Mouse (Mus musculus) left cerebral cortex, adult 2 months (tissue): ENCODE measurements around the gene Mau2. TPM values are rescaled to one million over a fixed set of nuclear protein-coding genes. Genes with fewer than 3 reads are reported as not detected.
A peak's percentile ranks its signal among the peaks of the same experiment; 100 is the strongest.
"Not testable (repeated sequence)": the region's sequence is repeated elsewhere in the genome, so short reads cannot be mapped to it uniquely, and the experiment has no call there.

Source experiments
- DNase-seq, 2 experiments: peaks; one replicate each; pipeline ENCODE4 v3.0.0; 2021 to 2022; ENCODE audit warnings: low spot score in 2 of 2, mixed read lengths in 1 of 2; ENCODE audit errors: extremely low spot score in 1 of 2
- H3K27ac ChIP-seq: fragments of 200-600 bp; 2 replicates; pipeline ENCODE4 v1.8.1; 2022
- H3K4me3 ChIP-seq: fragments of 200-600 bp; 2 replicates; pipeline ENCODE4 v1.8.1; 2022
- CTCF ChIP-seq: fragments of 200-600 bp; IDR thresholded peaks from 2 replicates; pipeline ENCODE4 v1.8.1; 2022; ENCODE audit warnings: antibody characterized with exemption, mild to moderate bottlenecking, moderate library complexity
- intact Hi-C: fragments of 180-260 bp; cut with DNase I; formaldehyde crosslinking; loops from one replicate; pipeline ENCODE4 v1.15.1; 2025
- total RNA-seq, 2 experiments: library from RNA; stranded (reverse); gene quantifications; 2 replicates each; pipeline ENCODE4 v1.2.3; 2021

The Mau2 gene
- total RNA-seq, 2 experiments from 2014 or later = 74.4 to 75.2 TPM

GRCm38 (mm10) chr8:70012763-70013162, 29.8 kb downstream of the Mau2 start:
- no peak overlapping the region for H3K27ac ChIP-seq
- intact Hi-C loops = no loop called here
- H3K4me3 ChIP-seq = no peak overlapping the region
- no peak for DNase-seq
- no peak; the same call in 1 of the 2 replicates for TF ChIP-seq CTCF

DNA sequence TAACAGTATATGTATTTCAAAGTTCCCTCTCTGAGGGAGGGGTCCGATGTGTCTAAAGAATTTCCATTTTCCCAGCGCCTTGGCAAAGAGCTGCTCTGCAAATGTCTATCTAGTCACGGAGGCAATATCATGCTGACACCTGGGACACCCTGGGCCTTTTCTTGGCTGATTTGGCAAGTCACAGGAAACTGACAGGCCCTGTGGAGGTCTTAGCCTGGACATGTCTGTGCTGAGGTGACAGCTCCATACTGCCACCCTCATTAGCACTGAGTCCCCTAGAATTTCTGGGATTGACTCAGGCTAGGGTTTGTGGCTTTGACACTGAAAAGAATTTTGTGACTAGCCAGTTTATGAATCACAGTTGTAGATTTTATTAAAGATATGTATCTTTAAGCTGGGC, 30.2 kb downstream of the Mau2 start:
- intact Hi-C loops = no loop called here
- DNase-seq = no peak
- Histone ChIP-seq H3K27ac (no peak overlapping the region), H3K4me3 (no peak overlapping the region)
- TF ChIP-seq CTCF = no peak

DNA sequence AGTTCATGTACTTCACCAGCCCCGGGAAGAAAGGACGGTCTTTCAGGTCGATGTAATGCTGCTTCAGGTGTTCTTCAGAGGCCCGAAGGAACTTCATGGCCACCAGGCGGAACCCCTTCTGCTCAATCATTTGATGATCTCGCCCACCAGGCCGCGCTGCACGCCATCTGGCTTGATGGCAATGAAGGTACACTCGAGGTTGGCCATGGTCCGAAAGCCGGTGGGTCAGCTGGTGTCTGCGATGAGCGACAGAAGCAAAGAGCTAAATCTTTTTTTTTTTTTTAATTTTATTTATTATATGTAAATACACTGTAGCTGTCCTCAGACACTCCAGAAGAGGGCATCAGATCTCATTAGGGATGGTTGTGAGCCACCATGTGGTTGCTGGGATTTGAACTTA, 31.7 kb downstream of the Mau2 start:
- intact Hi-C loops, DNase-seq, H3K4me3 ChIP-seq, H3K27ac ChIP-seq: not testable (repeated sequence)

- no peak for DNase-seq
- intact Hi-C loops = no loop called here
- Histone ChIP-seq H3K27ac (no peak overlapping the region), H3K4me3 (no peak overlapping the region)
- TF ChIP-seq CTCF = no peak
Measured at GRCm38 (mm10) chr8:70005178-70005577, 37.4 kb downstream of the Mau2 start.

DNA sequence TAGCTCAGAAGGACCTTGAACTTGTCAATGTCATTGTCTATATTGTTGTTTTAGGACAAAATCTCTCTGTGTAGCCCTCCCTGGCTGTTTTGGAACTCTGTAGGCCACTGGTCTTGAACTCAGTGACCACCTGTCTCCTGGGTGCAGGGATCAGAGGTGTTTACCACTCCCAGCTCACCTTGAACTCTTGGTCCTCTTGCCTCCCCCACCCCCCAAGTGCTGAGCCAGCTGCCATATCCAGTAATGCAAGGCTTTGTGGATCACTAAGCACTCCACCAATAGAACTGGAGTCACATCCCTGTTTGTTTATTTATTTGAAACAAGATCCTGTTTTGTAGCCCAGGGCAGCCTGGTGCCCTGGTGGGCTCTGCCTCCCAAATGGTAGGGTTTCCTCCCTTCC, 38.2 kb downstream of the Mau2 start:
- TF ChIP-seq CTCF = no peak
- no peak overlapping the region for H3K27ac ChIP-seq
- H3K4me3 ChIP-seq = no peak overlapping the region
- intact Hi-C loops = no loop called here
- DNase-seq = no peak

- DNase-seq = no peak
- H3K27ac ChIP-seq = no peak overlapping the region
- H3K4me3 ChIP-seq = no peak overlapping the region
- intact Hi-C loops = no loop called here
- TF ChIP-seq CTCF = no peak; the same call in 1 of the 2 replicates
Measured at GRCm38 (mm10) chr8:70003204-70003657, 39.3 kb downstream of the Mau2 start.

GRCm38 (mm10) chr8:70001892-70002191, 40.7 kb downstream of the Mau2 start:
- not testable (repeated sequence) for H3K27ac ChIP-seq, DNase-seq, H3K4me3 ChIP-seq
- intact Hi-C loops = loop anchor here (1.0 kb wide), 1 partner anchor 83 kb away; no protein-coding TSS in a partner anchor

DNA sequence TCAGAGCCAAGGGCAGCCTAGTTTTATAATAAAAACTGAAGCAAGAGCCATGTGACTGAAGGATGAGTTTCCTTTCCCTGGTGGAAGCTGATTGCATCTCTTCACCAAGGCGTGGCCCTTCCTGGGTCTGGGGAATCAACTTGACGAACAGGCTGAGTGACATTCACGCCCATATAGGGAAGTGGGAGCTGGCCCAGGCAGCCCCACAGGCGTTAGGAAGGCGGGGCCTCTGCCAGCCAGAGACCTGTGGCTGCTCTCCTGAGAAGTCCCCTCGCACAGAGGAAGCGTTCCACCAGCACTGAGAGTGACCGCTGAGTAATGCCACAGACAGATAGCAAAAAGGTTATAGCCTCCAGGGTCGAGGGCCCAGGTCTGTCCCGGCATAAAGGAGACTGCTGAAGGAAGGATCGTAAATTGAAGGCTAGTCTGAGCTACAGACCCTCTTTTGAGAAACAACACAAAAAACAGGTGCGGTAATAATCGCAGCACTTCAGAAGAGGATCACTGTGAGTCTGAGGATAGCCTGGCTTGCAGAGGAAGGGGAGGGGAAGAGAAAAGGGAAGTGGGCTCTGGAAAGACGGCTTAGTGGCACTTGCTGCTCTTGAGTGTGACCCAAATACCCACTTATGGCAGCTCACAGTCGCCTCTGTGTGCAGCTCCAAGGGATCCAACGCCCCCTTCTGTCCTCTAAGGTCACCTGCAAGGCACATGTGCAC, 41.2 kb downstream of the Mau2 start:
- TF ChIP-seq CTCF = peak; percentile 59
- no peak overlapping the region for H3K27ac ChIP-seq
- DNase-seq = no peak

GRCm38 (mm10) chr8:70000226-70000625, 42.3 kb downstream of the Mau2 start:
- DNase-seq = no peak
- no peak for TF ChIP-seq CTCF
- H3K4me3 ChIP-seq = no peak overlapping the region
- H3K27ac ChIP-seq = no peak overlapping the region
- intact Hi-C loops = no loop called here

More for the DNA sequence above, 41.2 kb downstream of the Mau2 start:
- no peak overlapping the region for H3K4me3 ChIP-seq
- intact Hi-C loops = loop anchor here (1.0 kb wide), 1 partner anchor 82 kb away; no protein-coding TSS in a partner anchor

- H3K27ac ChIP-seq = no peak overlapping the region
- DNase-seq = no peak
- intact Hi-C loops = loop anchor here (5.0 kb wide), 1 partner anchor 127 kb away; no protein-coding TSS in a partner anchor
Measured at GRCm38 (mm10) chr8:69999236-69999635, 43.3 kb downstream of the Mau2 start.

GRCm38 (mm10) chr8:69998706-69999105, 43.8 kb downstream of the Mau2 start:
- no peak overlapping the region for H3K4me3 ChIP-seq
- TF ChIP-seq CTCF = no peak
- intact Hi-C loops = loop anchor here (5.0 kb wide), 1 partner anchor 126 kb away; no protein-coding TSS in a partner anchor
- DNase-seq = no peak
- no peak overlapping the region for H3K27ac ChIP-seq

More at GRCm38 (mm10) chr8:69999236-69999635, 43.3 kb downstream of the Mau2 start:
- TF ChIP-seq CTCF = no peak
- no peak overlapping the region for H3K4me3 ChIP-seq

DNA sequence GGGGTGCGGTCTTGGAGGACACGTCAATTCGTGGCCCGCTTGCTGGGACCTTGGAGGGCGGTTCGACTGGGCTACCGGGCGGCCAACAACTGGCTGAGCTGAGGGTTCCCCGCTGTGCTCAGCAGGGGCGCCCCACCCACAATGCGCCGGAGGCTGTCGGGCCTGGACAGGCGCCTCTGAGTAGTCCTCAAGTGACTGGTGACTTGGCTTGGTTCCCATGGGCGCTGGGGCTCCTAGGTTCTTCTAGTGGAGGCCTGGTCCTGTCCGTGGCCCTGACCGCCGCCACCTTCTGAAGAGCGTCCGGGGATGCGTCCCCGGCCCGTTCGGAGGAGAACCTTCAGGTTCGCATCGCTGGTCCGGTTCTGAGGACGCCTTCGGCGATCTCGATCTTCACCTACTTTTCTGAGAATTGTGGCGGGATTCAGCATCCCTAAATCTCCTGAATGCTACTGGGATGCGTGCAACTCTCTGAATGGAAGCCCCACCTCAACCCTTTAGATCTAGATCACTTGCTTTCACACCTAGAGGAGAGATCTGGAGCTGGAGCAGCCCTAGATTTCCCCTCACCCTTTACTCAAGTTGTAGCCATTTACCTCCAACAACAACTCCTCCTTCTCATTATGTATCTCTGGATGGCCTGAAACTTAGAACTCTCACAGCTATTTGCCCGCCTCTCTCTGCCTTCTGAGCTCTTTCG, 45.8 kb downstream of the Mau2 start:
- TF ChIP-seq CTCF = no peak
- peak overlapping the region; percentile 80 for H3K4me3 ChIP-seq
- intact Hi-C loops = loop anchor here (5.0 kb wide), 1 partner anchor 124 kb away; no protein-coding TSS in a partner anchor
- no peak for DNase-seq
- peak overlapping the region; percentile 65; the same call in 1 of the 2 replicates for H3K27ac ChIP-seq
